Mouse (Mus musculus) hindbrain, embryonic 15.5 days (tissue): ENCODE data around the gene Kctd19. TPM values are rescaled to one million over a fixed set of nuclear protein-coding genes. Genes with fewer than 3 reads are reported as not detected.
A peak's percentile ranks its signal among the peaks of the same experiment; 100 is the strongest.

Source experiments
- ATAC-seq: fragments of 200-750 bp; cut with Nextera tagmentation; 2 replicates; pipeline ENCODE4 v1.8.0; 2017; ENCODE audit warnings: low read depth, moderate number of reproducible peaks, moderate TSS enrichment; ENCODE audit not compliant: low FRiP score
- H3K27ac ChIP-seq: fragments of 300-500 bp; sonication (generic); replicated peaks from 2 replicates; pipeline ENCODE4 v1.5.1; 2015; ENCODE audit warnings: mild to moderate bottlenecking, inconsistent platforms
- H3K27me3 ChIP-seq: fragments of 300-500 bp; sonication (generic); 2 replicates; pipeline ENCODE4 v1.6.1; 2015; ENCODE audit warnings: control low read depth, inconsistent platforms
- H3K36me3 ChIP-seq: fragments of 300-500 bp; sonication (generic); 2 replicates; pipeline ENCODE4 v1.6.1; 2015; ENCODE audit warnings: control low read depth, inconsistent platforms
- H3K4me1 ChIP-seq: fragments of 300-500 bp; sonication (generic); replicated peaks from 2 replicates; pipeline ENCODE4 v1.6.1; 2015; ENCODE audit warnings: control low read depth, inconsistent platforms
- H3K4me2 ChIP-seq: fragments of 300-500 bp; sonication (generic); 2 replicates; pipeline ENCODE4 v1.6.1; 2015; ENCODE audit warnings: moderate library complexity, mild to moderate bottlenecking, inconsistent platforms
- H3K4me3 ChIP-seq: fragments of 300-500 bp; sonication (generic); 2 replicates; pipeline ENCODE4 v1.5.1; 2015; ENCODE audit warnings: mild to moderate bottlenecking, inconsistent platforms
- H3K9ac ChIP-seq: fragments of 300-500 bp; sonication (generic); 2 replicates; pipeline ENCODE4 v1.6.1; 2015; ENCODE audit warnings: inconsistent platforms
- H3K9me3 ChIP-seq: fragments of 300-500 bp; sonication (generic); 2 replicates; pipeline ENCODE4 v1.6.1; 2016; ENCODE audit warnings: control low read depth, inconsistent platforms
- WGBS: fragments of 180-500 bp; shearing (Covaris S2); methylation state at CpG from one replicate; pipeline ENCODE4 v1.1.7; 2015; 5-methylcytosine and 5-hydroxymethylcytosine counted together
- polyA plus RNA-seq: library from polyadenylated mRNA; unstranded; fragments of >200 nt; fragmentation: Nextera tagmentation; extraction: Ambion mirVana; gene quantifications from 2 replicates; pipeline ENCODE4 v1.2.1, GENCODE M21; 2015

Kctd19 gene
- polyA plus RNA-seq, 1 experiment from 2014 or later: not detected

- no peak overlapping the region for H3K4me2 ChIP-seq
- no peaks in the 10 kb centered on the region for H3K27me3 ChIP-seq
- no peak overlapping the region for H3K27ac ChIP-seq
- WGBS: 83% methylated on average over 12 of the region's 12 CpGs
- H3K36me3 ChIP-seq: no peaks in the 10 kb centered on the region
- no peak overlapping the region for H3K4me3 ChIP-seq
- no peaks in the 10 kb centered on the region for H3K9me3 ChIP-seq
- no peak for ATAC-seq
- no peak overlapping the region for H3K9ac ChIP-seq
- peaks cover 9% of the 10 kb centered on the region; the same call in 1 of the 2 replicates for H3K4me1 ChIP-seq
These were observed 33.0 kb downstream of the Kctd19 start for GRCm38 (mm10) chr8:105380308-105380707.

- H3K9me3 ChIP-seq: no peaks in the 10 kb centered on the region
- peaks cover 15% of the 10 kb centered on the region; the same call in 1 of the 2 replicates for H3K4me1 ChIP-seq
- H3K4me3 ChIP-seq: no peak overlapping the region
- H3K9ac ChIP-seq: no peak overlapping the region
- H3K4me2 ChIP-seq: no peak overlapping the region
- H3K27me3 ChIP-seq: no peaks in the 10 kb centered on the region
- 50% methylated on average over 19 of the region's 19 CpGs for WGBS
- no peak for ATAC-seq
- H3K27ac ChIP-seq: no peak overlapping the region
- no peaks in the 10 kb centered on the region for H3K36me3 ChIP-seq
These were observed 34.6 kb downstream of the Kctd19 start for GRCm38 (mm10) chr8:105378673-105379072.

- Histone ChIP-seq H3K27ac (no peak overlapping the region), H3K9me3 (no peaks in the 10 kb centered on the region), H3K36me3 (no peaks in the 10 kb centered on the region), H3K4me1 (peaks cover 15% of the 10 kb centered on the region; the same call in 1 of the 2 replicates), H3K4me2 (peak overlapping the region; percentile 51), H3K4me3 (peak overlapping the region; percentile 15), H3K9ac (no peak overlapping the region), H3K27me3 (no peaks in the 10 kb centered on the region)
- ATAC-seq: no peak; the same call in 1 of the 2 replicates
- 27% methylated on average over 33 of the region's 33 CpGs for WGBS
These were observed 38.8 kb downstream of the Kctd19 start for GRCm38 (mm10) chr8:105374513-105374966.

- Histone ChIP-seq H3K4me2 (peak within 1 kb of the TSS; percentile 51), H3K36me3 (peaks cover 6% of the 10 kb centered on the region; the same call in 1 of the 2 replicates), H3K27me3 (no peaks in the 10 kb centered on the region), H3K27ac (no peak within 1 kb of the TSS), H3K9me3 (no peaks in the 10 kb centered on the region), H3K4me3 (no peak within 1 kb of the TSS), H3K4me1 (peaks cover 6% of the 10 kb centered on the region; the same call in 1 of the 2 replicates), H3K9ac (no peak within 1 kb of the TSS)
- ATAC-seq: no peak
- 71% methylated on average over 2 of the region's 2 CpGs for WGBS
These were observed 40.3 kb downstream of the Kctd19 start, which contains the start of gene Plekhg4 for GRCm38 (mm10) chr8:105373032-105373431. Gene Plekhg4 (plus strand): TSS chr8:105373274.

- no peak overlapping the region for H3K9ac ChIP-seq
- H3K4me2 ChIP-seq: no peak overlapping the region
- no peaks in the 10 kb centered on the region for H3K9me3 ChIP-seq
- H3K4me3 ChIP-seq: no peak overlapping the region
- H3K36me3 ChIP-seq: peaks cover 6% of the 10 kb centered on the region; the same call in 1 of the 2 replicates
- no peaks in the 10 kb centered on the region for H3K27me3 ChIP-seq
- peaks cover 6% of the 10 kb centered on the region; the same call in 1 of the 2 replicates for H3K4me1 ChIP-seq
- H3K27ac ChIP-seq: no peak overlapping the region
- no peak for ATAC-seq
- WGBS: 79% methylated on average over 9 of the region's 9 CpGs
These were observed 40.8 kb downstream of the Kctd19 start for GRCm38 (mm10) chr8:105372473-105372872.

- Histone ChIP-seq H3K9me3 (no peaks in the 10 kb centered on the region), H3K36me3 (peaks cover 39% of the 10 kb centered on the region), H3K4me2 (no peak overlapping the region), H3K4me1 (no peaks in the 10 kb centered on the region), H3K4me3 (no peak overlapping the region), H3K9ac (no peak overlapping the region), H3K27me3 (no peaks in the 10 kb centered on the region), H3K27ac (no peak overlapping the region)
- no peak for ATAC-seq
- WGBS: 68% methylated on average over 2 of the region's 2 CpGs
These were observed 46.2 kb downstream of the Kctd19 start for GRCm38 (mm10) chr8:105367107-105367506.

GRCm38 (mm10) chr8:105361751-105362702 lies 51.3 kb downstream of the Kctd19 start:
- no peaks in the 10 kb centered on the region for H3K9me3 ChIP-seq
- WGBS: 67% methylated on average over 12 of the region's 12 CpGs
- H3K4me3 ChIP-seq: no peak overlapping the region
- ATAC-seq: no peak
- H3K36me3 ChIP-seq: peaks cover 42% of the 10 kb centered on the region
- H3K9ac ChIP-seq: no peak overlapping the region
- peaks cover 6% of the 10 kb centered on the region; the same call in 1 of the 2 replicates for H3K4me1 ChIP-seq
- no peak overlapping the region; the same call in 1 of the 2 replicates for H3K27ac ChIP-seq
- H3K27me3 ChIP-seq: no peaks in the 10 kb centered on the region
- no peak overlapping the region for H3K4me2 ChIP-seq

GRCm38 (mm10) chr8:105359646-105360045 lies 53.7 kb downstream of the Kctd19 start:
- H3K4me3 ChIP-seq: no peak overlapping the region
- peaks cover 38% of the 10 kb centered on the region for H3K36me3 ChIP-seq
- peaks cover 6% of the 10 kb centered on the region; the same call in 1 of the 2 replicates for H3K4me1 ChIP-seq
- no peak overlapping the region for H3K4me2 ChIP-seq
- H3K27me3 ChIP-seq: no peaks in the 10 kb centered on the region
- no peak overlapping the region for H3K27ac ChIP-seq
- H3K9me3 ChIP-seq: no peaks in the 10 kb centered on the region
- WGBS: 47% methylated on average over 4 of the region's 4 CpGs
- H3K9ac ChIP-seq: no peak overlapping the region
- ATAC-seq: 0 out of 2 replicates have a peak, but pooled peaks have one; percentile 54

GRCm38 (mm10) chr8:105359208-105359607 lies 54.1 kb downstream of the Kctd19 start:
- peaks cover 6% of the 10 kb centered on the region; the same call in 1 of the 2 replicates for H3K4me1 ChIP-seq
- no peak overlapping the region for H3K4me2 ChIP-seq
- H3K36me3 ChIP-seq: peaks cover 35% of the 10 kb centered on the region
- no peak overlapping the region for H3K27ac ChIP-seq
- ATAC-seq: no peak
- WGBS: 70% methylated on average over 15 of the region's 15 CpGs
- H3K9ac ChIP-seq: no peak overlapping the region
- H3K27me3 ChIP-seq: no peaks in the 10 kb centered on the region
- no peak overlapping the region for H3K4me3 ChIP-seq
- no peaks in the 10 kb centered on the region for H3K9me3 ChIP-seq

GRCm38 (mm10) chr8:105356681-105357080 lies 56.6 kb downstream of the Kctd19 start:
- Histone ChIP-seq H3K27ac (no peak overlapping the region), H3K4me3 (no peak overlapping the region), H3K9ac (no peak overlapping the region), H3K4me1 (peaks cover 4% of the 10 kb centered on the region; the same call in 1 of the 2 replicates), H3K36me3 (peaks cover 26% of the 10 kb centered on the region), H3K27me3 (no peaks in the 10 kb centered on the region), H3K4me2 (no peak overlapping the region), H3K9me3 (no peaks in the 10 kb centered on the region)
- WGBS: 87% methylated on average over 14 of the region's 14 CpGs
- ATAC-seq: no peak

GRCm38 (mm10) chr8:105355179-105356024 lies 57.9 kb downstream of the Kctd19 start:
- Histone ChIP-seq H3K4me3 (no peak overlapping the region), H3K36me3 (peaks cover 26% of the 10 kb centered on the region), H3K27ac (no peak overlapping the region), H3K27me3 (no peaks in the 10 kb centered on the region), H3K4me1 (peaks cover 9% of the 10 kb centered on the region), H3K9ac (no peak overlapping the region), H3K4me2 (no peak overlapping the region), H3K9me3 (no peaks in the 10 kb centered on the region)
- 61% methylated on average over 26 of the region's 26 CpGs for WGBS
- no peak for ATAC-seq
